Mouse (Mus musculus): ENCODE results near the gene Trim58.

Gene Trim58

GRCm38 (mm10) chr11:58655151-58655550 is 14.9 kb downstream of the Trim58 start:
- DNase-seq = no peak

GRCm38 (mm10) chr11:58658596-58658995 is 18.3 kb downstream of the Trim58 start, which contains the start of gene Olfr322:
Gene Olfr322 (plus strand): TSS chr11:58658782.
- no peak for DNase-seq

- DNase-seq = no peak
Observed at GRCm38 (mm10) chr11:58669252-58669651, 29.0 kb downstream of the Trim58 start.

- no peak for DNase-seq
Observed at GRCm38 (mm10) chr11:58671825-58672224, 31.6 kb downstream of the Trim58 start.

- no peak for DNase-seq
Observed at GRCm38 (mm10) chr11:58680799-58681198, 40.5 kb downstream of the Trim58 start, which contains the start of gene Olfr320. Gene Olfr320 (plus strand): TSS chr11:58681099.

GRCm38 (mm10) chr11:58698862-58699261 is 58.6 kb downstream of the Trim58 start, which contains the start of gene Olfr319:
Gene Olfr319 (plus strand): TSS chr11:58699162.
- DNase-seq = no peak
